Mouse (Mus musculus) forebrain, postnatal 0 days (tissue): ENCODE data around the gene Mia2. TPM values are rescaled to one million over a fixed set of nuclear protein-coding genes. Genes with fewer than 3 reads are reported as not detected.
"Not testable (repeated sequence)": the region's sequence is repeated elsewhere in the genome, so short reads cannot be mapped to it uniquely, and the experiment has no call there.

Source experiments
- ATAC-seq: fragments of 200-750 bp; cut with Nextera tagmentation; 2 replicates; pipeline ENCODE4 v1.8.0; 2017; ENCODE audit warnings: mild to moderate bottlenecking, moderate library complexity
- DNase-seq: peaks from one replicate; pipeline ENCODE4 v3.0.0-alpha.2; 2015
- H3K27ac ChIP-seq: fragments of 300-500 bp; sonication (generic); 2 replicates; pipeline ENCODE4 v1.5.1; 2014; ENCODE audit warnings: low read depth, mild to moderate bottlenecking, antibody characterized with exemption, low read length, moderate library complexity, mixed read lengths
- H3K27me3 ChIP-seq: fragments of 300-500 bp; sonication (generic); 2 replicates; pipeline ENCODE4 v1.6.1; 2014; ENCODE audit warnings: mild to moderate bottlenecking, low read length, mixed read lengths; ENCODE audit not compliant: insufficient read depth
- H3K36me3 ChIP-seq: fragments of 300-500 bp; sonication (generic); 2 replicates; pipeline ENCODE4 v1.6.1; 2014; ENCODE audit warnings: mild to moderate bottlenecking, moderate library complexity; ENCODE audit not compliant: insufficient read depth
- H3K4me1 ChIP-seq: fragments of 300-500 bp; sonication (generic); 2 replicates; pipeline ENCODE4 v1.6.1; 2014; ENCODE audit warnings: antibody characterized with exemption; ENCODE audit not compliant: insufficient read depth
- H3K4me2 ChIP-seq: fragments of 300-500 bp; sonication (generic); 2 replicates; pipeline ENCODE4 v1.6.1; 2014; ENCODE audit warnings: low read depth, mild to moderate bottlenecking, moderate library complexity
- H3K4me3 ChIP-seq: fragments of 300-500 bp; sonication (generic); 2 replicates; pipeline ENCODE4 v1.5.1; 2014; ENCODE audit warnings: low read depth, low read length, mixed read lengths
- H3K9ac ChIP-seq: fragments of 300-500 bp; sonication (generic); 2 replicates; pipeline ENCODE4 v1.6.1; 2014; ENCODE audit warnings: mild to moderate bottlenecking
- H3K9me3 ChIP-seq: fragments of 300-500 bp; sonication (generic); 2 replicates; pipeline ENCODE4 v1.6.1; 2016; ENCODE audit warnings: low read length
- CTCF ChIP-seq: sonication (generic); IDR thresholded peaks from 2 replicates; pipeline ENCODE4 v1.5.1; 2016; ENCODE audit warnings: antibody characterized with exemption, control low read depth, low read depth
- WGBS: fragments of 180-500 bp; shearing (Covaris S2); extraction: QIAGEN DNeasy Blood & Tissue Kit; methylation state at CpG from one replicate; pipeline ENCODE4 v1.1.7; 2014; 5-methylcytosine and 5-hydroxymethylcytosine counted together
- polyA plus RNA-seq: library from polyadenylated mRNA; unstranded; fragments of >200 nt; fragmentation: Nextera tagmentation; extraction: Ambion mirVana; gene quantifications from 2 replicates; pipeline ENCODE4 v1.2.1, GENCODE M21; 2015
- total RNA-seq: library from RNA; depleted of rRNA; stranded (reverse); fragments of >200 nt; gene quantifications from 2 replicates; pipeline ENCODE4 v1.2.3, GENCODE M21; 2014; rRNA removed

Mia2 gene
- total RNA-seq = 24.2 and 29.6 TPM in 2 replicates
- 21.5 and 26.9 TPM in 2 replicates for polyA plus RNA-seq

- Histone ChIP-seq H3K27me3 (no peaks in the 10 kb centered on the region), H3K4me3 (no peak within 1 kb of the TSS), H3K4me1 (no peaks in the 10 kb centered on the region), H3K36me3 (no peaks in the 10 kb centered on the region), H3K9me3 (no peaks in the 10 kb centered on the region), H3K9ac (no peak within 1 kb of the TSS), H3K4me2 (no peak within 1 kb of the TSS), H3K27ac (no peak within 1 kb of the TSS)
- WGBS = 84% methylated on average over 19 of the region's 19 CpGs
- DNase-seq (no peak), ATAC-seq (no peak)
- no peak for TF ChIP-seq CTCF
These were observed at the start of gene Mia2 for GRCm38 (mm10) chr12:59095104-59096025. Gene Mia2, plus strand, starts transcription at chr12:59095799.

GRCm38 (mm10) chr12:59052470-59052869 is 43.1 kb upstream of the Mia2 start:
- Histone ChIP-seq H3K27me3 (no peaks in the 10 kb centered on the region), H3K36me3 (peaks cover 16% of the 10 kb centered on the region), H3K9me3 (no peaks in the 10 kb centered on the region), H3K4me2 (no peak overlapping the region), H3K4me3 (no peak overlapping the region), H3K9ac (no peak overlapping the region), H3K27ac (no peak overlapping the region), H3K4me1 (no peaks in the 10 kb centered on the region)
- DNase-seq (no peak), ATAC-seq (no peak)
- no peak for TF ChIP-seq CTCF
- WGBS = 99% methylated on average over 3 of the region's 3 CpGs

GRCm38 (mm10) chr12:59053166-59053565 is 42.4 kb upstream of the Mia2 start:
- no peak for ATAC-seq
- H3K4me3 ChIP-seq = no peak overlapping the region
- H3K27me3 ChIP-seq = no peaks in the 10 kb centered on the region

GRCm38 (mm10) chr12:59053976-59054375 is 41.6 kb upstream of the Mia2 start:
- H3K27me3 ChIP-seq = no peaks in the 10 kb centered on the region
- no peak overlapping the region for H3K4me2 ChIP-seq
- no peak overlapping the region for H3K4me3 ChIP-seq
- TF ChIP-seq CTCF = no peak
- DNase-seq = no peak
- no peak for ATAC-seq
- no peak overlapping the region for H3K9ac ChIP-seq
- H3K36me3 ChIP-seq = peaks cover 7% of the 10 kb centered on the region; the same call in 1 of the 2 replicates
- no peaks in the 10 kb centered on the region for H3K9me3 ChIP-seq
- 0 out of 2 replicates have a peak, but pooled peaks cover under 1% of the 10 kb centered on the region for H3K4me1 ChIP-seq
- no peak overlapping the region for H3K27ac ChIP-seq

More at GRCm38 (mm10) chr12:59053166-59053565, 42.4 kb upstream of the Mia2 start:
- Histone ChIP-seq H3K27ac (no peak overlapping the region), H3K9me3 (no peaks in the 10 kb centered on the region), H3K4me1 (no peaks in the 10 kb centered on the region), H3K36me3 (peaks cover 13% of the 10 kb centered on the region), H3K4me2 (no peak overlapping the region), H3K9ac (no peak overlapping the region)
- TF ChIP-seq CTCF = no peak
- WGBS = 90% methylated on average over 5 of the region's 5 CpGs
- DNase-seq = no peak

GRCm38 (mm10) chr12:59055196-59055850 is 40.3 kb upstream of the Mia2 start:
- H3K27me3 ChIP-seq = no peaks in the 10 kb centered on the region
- ATAC-seq (no peak), DNase-seq (no peak)
- H3K4me3 ChIP-seq = no peak overlapping the region
- no peaks in the 10 kb centered on the region for H3K9me3 ChIP-seq
- H3K9ac ChIP-seq = no peak overlapping the region
- peaks cover 14% of the 10 kb centered on the region for H3K4me1 ChIP-seq
- WGBS = 84% methylated on average over 4 of the region's 4 CpGs
- H3K4me2 ChIP-seq = no peak overlapping the region
- H3K27ac ChIP-seq = no peak overlapping the region
- 0 out of 2 replicates have a peak, but pooled peaks cover 4% of the 10 kb centered on the region for H3K36me3 ChIP-seq
- TF ChIP-seq CTCF = no peak

- DNase-seq (no peak), ATAC-seq (no peak)
- Histone ChIP-seq H3K4me2 (no peak overlapping the region), H3K36me3 (0 out of 2 replicates have a peak, but pooled peaks cover 4% of the 10 kb centered on the region), H3K27me3 (no peaks in the 10 kb centered on the region), H3K4me3 (no peak overlapping the region), H3K4me1 (peaks cover 16% of the 10 kb centered on the region), H3K9ac (no peak overlapping the region), H3K9me3 (no peaks in the 10 kb centered on the region), H3K27ac (no peak overlapping the region)
- whole genome bisulfite sequencing = 97% methylated on average over 11 of the region's 11 CpGs
- no peak for TF ChIP-seq CTCF
These were observed 39.4 kb upstream of the Mia2 start for GRCm38 (mm10) chr12:59056222-59056621.

- H3K27me3 ChIP-seq, H3K27ac ChIP-seq, H3K4me3 ChIP-seq, DNase-seq, H3K36me3 ChIP-seq, H3K4me2 ChIP-seq, H3K9ac ChIP-seq, H3K9me3 ChIP-seq, ATAC-seq: not testable (repeated sequence)
- WGBS = 89% methylated on average over 5 of the region's 5 CpGs
- H3K4me1 ChIP-seq = peaks cover 16% of the 10 kb centered on the region
These were observed 37.4 kb upstream of the Mia2 start for GRCm38 (mm10) chr12:59058242-59058641.
